Mouse (Mus musculus) liver, adult 2 months (tissue): ENCODE data around the gene 4931428L18Rik.

Source experiments
- CTCF ChIP-seq: fragments of 200-500 bp; IDR thresholded peaks from 2 replicates; pipeline ENCODE4 v1.5.1; 2011; ENCODE audit warnings: low read depth, low read length, control low read depth
- POLR2A ChIP-seq: fragments of 200-500 bp; IDR thresholded peaks from 2 replicates; pipeline ENCODE4 v1.6.1; 2011; ENCODE audit warnings: low read length, control low read depth; ENCODE audit not compliant: insufficient read depth; ENCODE audit errors: extremely low read depth

DNA sequence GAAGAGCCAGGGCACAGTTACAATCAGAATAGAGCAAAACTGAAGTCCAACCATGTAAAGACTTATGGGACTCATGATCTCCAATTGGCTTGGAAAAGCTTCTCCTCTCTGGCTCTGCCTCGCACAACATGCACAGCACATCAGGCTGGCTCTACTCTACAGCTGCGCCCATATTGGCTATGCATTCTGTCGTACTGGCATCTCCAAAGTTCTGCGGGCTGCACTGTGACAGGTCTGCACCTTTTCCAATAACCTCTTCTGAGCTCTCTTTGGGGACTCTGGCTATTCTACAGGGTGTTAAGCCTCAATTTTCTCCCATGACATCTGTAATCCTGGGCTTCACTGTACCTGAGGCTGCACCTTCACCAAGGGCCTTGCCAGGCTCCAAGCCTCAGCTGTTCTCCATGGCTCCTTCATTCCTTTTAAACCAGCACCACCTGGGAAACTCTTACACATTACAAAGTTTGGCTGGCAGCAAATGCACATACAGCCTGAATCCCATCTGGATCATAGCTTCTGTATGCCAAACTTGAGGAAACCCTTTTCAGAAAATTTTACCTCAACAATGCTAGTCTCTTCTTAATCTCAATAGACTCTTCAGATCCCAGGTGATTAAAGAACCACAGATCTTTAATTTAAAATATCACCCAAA, 1.8 kb downstream of the 4931428L18Rik start:
- TF ChIP-seq CTCF (no peak), POLR2A (no peak)
